Mouse (Mus musculus): ENCODE measurements around the gene Bag6.

Gene Bag6

GRCm38 (mm10) chr17:35165451-35166155 lies 30.6 kb downstream of the Bag6 start:
- in situ Hi-C loops (cut with MseI, MboI), result no loop called here

GRCm38 (mm10) chr17:35166352-35167035 lies 31.5 kb downstream of the Bag6 start:
- in situ Hi-C loops (cut with MseI, MboI), result no loop called here

DNA sequence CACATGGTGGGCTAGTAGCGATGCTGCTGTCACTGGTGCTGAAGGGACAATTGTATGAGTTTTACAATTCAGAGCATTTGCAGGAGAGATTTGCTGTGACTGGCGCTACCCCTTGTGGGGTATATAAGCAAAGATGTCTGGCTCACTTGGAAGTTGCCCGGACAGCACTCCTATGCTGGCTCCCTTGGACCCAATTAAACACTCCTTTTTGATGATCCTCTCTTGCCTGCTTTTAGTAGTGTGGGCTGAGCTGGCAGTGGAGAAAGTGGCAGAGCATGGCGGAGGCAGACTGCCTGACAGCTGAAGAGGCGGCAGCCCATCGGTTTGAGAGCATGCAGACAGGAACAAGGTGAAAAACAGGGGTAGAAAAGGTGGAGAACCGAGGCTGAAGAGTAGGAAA lies 32.8 kb downstream of the Bag6 start:
- in situ Hi-C loops (cut with MseI, MboI), result no loop called here

- in situ Hi-C loops (cut with MseI, MboI), result no loop called here
Measured at GRCm38 (mm10) chr17:35168541-35169207, 33.7 kb downstream of the Bag6 start.

GRCm38 (mm10) chr17:35172445-35173234 lies 37.7 kb downstream of the Bag6 start:
- in situ Hi-C loops (cut with MseI, MboI), result loop anchor here in 1 of 2 experiments (5.0 kb wide), 1 partner anchor 60 kb away; the partner anchor contains the start of gene Atp6v1g2

GRCm38 (mm10) chr17:35173329-35173728 lies 38.4 kb downstream of the Bag6 start:
- in situ Hi-C loops (cut with MseI, MboI), result loop anchor here in 1 of 2 experiments (5.0 kb wide), 1 partner anchor 59 kb away; the partner anchor contains the start of gene Atp6v1g2

GRCm38 (mm10) chr17:35174201-35174977 lies 39.4 kb downstream of the Bag6 start:
- in situ Hi-C loops (cut with MseI, MboI), result loop anchor here in 1 of 2 experiments (5.0 kb wide), 1 partner anchor 58 kb away; the partner anchor contains the start of gene Atp6v1g2

GRCm38 (mm10) chr17:35175382-35175781 lies 40.4 kb downstream of the Bag6 start:
- in situ Hi-C loops (cut with MseI, MboI), result loop anchor here in 1 of 2 experiments (5.0 kb wide), 1 partner anchor 57 kb away; the partner anchor contains the start of gene Atp6v1g2

GRCm38 (mm10) chr17:35175968-35176367 lies 41.0 kb downstream of the Bag6 start, which contains the start of gene Aif1:
Gene Aif1, minus strand, starts transcription at chr17:35176068.
- in situ Hi-C loops (cut with MseI, MboI), result loop anchor here in 1 of 2 experiments (5.0 kb wide), 1 partner anchor 56 kb away; the partner anchor contains the start of gene Atp6v1g2

DNA sequence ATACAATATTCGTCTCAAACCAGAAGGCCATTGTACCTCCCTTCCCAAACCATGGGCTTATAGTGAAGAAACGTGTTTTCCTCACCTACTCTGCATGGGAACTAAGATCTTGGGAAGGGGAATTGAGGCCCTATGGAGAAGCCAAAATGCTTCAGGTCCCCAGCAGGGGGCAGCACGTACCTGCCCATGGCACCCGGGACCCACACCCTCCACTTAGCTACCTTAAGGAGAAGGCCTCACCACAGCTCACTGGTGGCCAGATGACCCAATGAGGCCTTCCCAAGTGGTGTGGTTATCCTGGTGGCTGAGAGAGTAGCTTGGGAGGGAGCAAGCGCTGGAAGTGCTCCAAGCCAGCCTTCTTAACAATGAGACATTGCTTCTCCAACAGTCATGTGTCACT lies 43.5 kb downstream of the Bag6 start:
- in situ Hi-C loops (cut with MseI, MboI), result loop anchor here in 1 of 2 experiments (5.0 kb wide), 1 partner anchor 54 kb away; the partner anchor contains the start of gene Atp6v1g2

DNA sequence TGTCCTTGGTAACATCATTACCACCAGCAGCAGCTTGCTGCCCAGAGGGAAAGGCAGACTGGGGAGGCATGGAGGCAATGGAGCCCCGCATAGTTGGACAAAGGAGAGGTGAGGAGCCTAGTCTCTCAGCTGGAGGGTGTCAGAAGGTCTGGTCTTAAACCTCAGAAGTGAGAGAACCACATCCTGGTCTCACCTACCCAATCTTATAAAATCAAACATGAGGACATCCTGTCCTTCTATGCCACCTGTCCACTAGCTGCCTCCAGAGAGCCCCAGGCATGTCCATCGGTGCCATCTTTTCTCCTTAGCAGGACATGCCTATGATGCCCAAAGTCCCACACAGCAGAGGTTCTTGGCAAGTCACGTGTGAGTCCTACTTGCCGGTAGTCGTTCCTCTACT lies 45.1 kb downstream of the Bag6 start:
- in situ Hi-C loops (cut with MseI, MboI), result no loop called here

- in situ Hi-C loops (cut with MseI, MboI), result no loop called here
Measured at GRCm38 (mm10) chr17:35185639-35186611, 50.9 kb downstream of the Bag6 start.

GRCm38 (mm10) chr17:35186681-35187080 lies 51.7 kb downstream of the Bag6 start:
- in situ Hi-C loops (cut with MseI, MboI), result no loop called here

DNA sequence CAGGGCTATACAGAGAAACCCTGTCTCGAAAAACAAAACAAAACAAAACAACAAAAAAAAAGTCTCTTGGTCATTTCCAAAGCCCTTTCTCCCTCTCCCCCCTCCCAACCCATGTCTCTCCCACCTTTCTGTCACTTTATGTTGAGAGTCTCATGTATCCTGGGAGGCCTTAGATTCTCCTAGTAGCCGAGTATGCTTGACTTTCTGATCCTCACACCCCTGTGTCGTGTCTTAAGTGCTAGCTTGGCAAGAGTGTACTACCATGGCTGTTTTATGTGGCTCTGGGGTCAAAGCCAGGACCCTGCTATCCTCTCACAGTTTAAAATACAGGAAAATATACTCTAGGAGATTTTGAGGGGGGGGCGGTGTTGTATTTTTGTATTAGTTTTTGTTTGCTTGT lies 52.4 kb downstream of the Bag6 start:
- in situ Hi-C loops (cut with MseI, MboI), result no loop called here

- in situ Hi-C loops (cut with MseI, MboI), result no loop called here
Measured at GRCm38 (mm10) chr17:35187959-35188610, 53.1 kb downstream of the Bag6 start, which contains the start of gene Lst1. Gene Lst1, minus strand, starts transcription at chr17:35188439.

- in situ Hi-C loops (cut with MseI, MboI), result no loop called here
Measured at GRCm38 (mm10) chr17:35189186-35189585, 54.2 kb downstream of the Bag6 start.

GRCm38 (mm10) chr17:35190096-35190495 lies 55.1 kb downstream of the Bag6 start:
- in situ Hi-C loops (cut with MseI, MboI), result no loop called here

- in situ Hi-C loops (cut with MseI, MboI), result no loop called here
Measured at GRCm38 (mm10) chr17:35191723-35192122, 56.7 kb downstream of the Bag6 start.

DNA sequence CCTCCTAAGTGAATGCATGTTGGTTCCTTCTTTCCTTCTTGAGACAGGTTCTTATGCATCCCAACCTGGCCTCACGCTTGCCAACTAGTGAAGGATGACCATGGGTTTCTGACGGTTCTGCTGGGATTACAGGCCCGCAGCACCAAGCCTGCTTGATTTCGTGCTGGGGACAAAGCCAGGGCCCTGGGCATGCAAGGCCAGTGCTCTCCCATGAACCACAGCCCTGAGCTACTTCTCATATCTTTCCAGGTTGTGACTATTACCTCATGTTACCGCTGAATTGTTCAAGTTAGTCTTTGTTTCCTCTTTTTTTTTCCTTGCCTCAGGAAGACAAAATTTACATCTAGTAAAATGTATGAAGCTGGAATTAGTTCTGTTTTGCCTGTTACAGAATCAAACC lies 57.9 kb downstream of the Bag6 start:
- in situ Hi-C loops (cut with MseI, MboI), result no loop called here
